Mouse (Mus musculus) neural tube, embryonic 10.5 days (tissue): ENCODE data around the gene Sgcd.

Experiments used
- DNase-seq: peaks from one replicate; pipeline ENCODE4 v3.0.0-alpha.2; 2017; ENCODE audit warnings: low spot score; ENCODE audit errors: extremely low spot score

The Sgcd gene

DNA sequence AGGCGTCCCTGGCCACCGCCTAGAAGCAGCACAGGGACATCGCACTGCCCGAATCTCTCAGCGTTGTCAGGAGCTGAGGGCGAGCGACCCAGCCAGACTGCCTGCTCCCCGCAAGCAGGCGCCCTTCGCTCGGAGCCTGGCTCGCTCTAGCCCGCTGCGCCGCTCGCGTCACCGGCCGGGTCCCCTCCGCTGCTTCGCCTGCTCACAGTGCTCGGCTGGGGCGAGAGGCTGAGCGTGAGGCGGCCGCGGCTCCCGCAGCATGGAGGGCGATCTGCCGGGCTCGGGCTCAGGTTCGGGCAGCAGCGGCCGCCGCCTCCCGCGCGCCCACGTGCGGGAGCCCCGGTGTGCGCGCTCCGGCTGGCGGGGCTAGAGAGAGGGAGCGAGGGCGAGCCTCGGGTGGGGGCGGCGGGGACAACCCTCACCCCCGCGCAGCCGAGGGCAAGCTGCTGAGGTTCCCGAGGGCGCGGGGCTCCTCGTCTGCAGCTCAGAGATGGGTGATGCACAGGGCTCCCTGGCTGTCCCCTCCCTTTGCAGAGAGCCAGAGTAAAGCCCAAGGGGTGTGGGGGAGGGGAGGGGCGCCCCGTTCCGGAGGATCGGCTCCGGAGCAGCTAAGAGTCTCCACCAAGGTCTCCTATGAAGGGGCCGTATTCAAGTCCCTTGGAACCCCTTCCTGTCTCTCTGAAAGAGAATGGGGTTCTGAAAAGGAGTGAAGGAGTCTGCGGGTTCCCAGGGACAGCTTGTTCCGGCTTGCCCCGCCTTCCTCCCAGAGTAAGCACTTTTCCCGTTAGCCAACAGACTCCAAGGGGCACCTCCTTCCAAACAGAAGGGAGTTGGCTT, at the start of gene Sgcd:
Gene Sgcd (minus strand): TSS at position 273 of the 837 bp plus-strand sequence.
- DNase-seq: peak; percentile 80

- DNase-seq: no peak
Measured at GRCm38 (mm10) chr11:48038051-48038450, 49.3 kb upstream of the Sgcd start.

GRCm38 (mm10) chr11:48012836-48013235, 24.1 kb upstream of the Sgcd start:
- DNase-seq: peak; percentile 19

GRCm38 (mm10) chr11:47988333-47988696, 454 bp downstream of the Sgcd start:
- no peak for DNase-seq

DNA sequence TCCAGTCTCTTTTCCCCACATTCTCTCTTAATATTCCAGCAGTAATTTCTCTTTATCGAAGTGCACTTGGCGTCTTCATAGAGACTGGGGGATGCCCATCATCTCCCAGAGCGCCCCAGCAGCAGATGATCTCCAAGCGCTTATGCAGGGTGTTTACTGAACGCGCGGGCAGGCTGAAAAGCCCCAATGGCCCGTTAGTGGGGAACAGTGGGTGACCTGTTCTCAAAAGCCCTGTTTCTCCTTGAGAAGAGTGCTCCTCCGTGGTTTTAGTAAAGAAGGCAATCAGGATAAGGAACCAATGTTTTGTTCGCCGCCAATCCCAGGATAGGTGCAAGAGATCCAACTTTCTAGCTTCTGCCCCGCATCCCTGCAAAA, 889 bp downstream of the Sgcd start:
- DNase-seq: no peak

DNA sequence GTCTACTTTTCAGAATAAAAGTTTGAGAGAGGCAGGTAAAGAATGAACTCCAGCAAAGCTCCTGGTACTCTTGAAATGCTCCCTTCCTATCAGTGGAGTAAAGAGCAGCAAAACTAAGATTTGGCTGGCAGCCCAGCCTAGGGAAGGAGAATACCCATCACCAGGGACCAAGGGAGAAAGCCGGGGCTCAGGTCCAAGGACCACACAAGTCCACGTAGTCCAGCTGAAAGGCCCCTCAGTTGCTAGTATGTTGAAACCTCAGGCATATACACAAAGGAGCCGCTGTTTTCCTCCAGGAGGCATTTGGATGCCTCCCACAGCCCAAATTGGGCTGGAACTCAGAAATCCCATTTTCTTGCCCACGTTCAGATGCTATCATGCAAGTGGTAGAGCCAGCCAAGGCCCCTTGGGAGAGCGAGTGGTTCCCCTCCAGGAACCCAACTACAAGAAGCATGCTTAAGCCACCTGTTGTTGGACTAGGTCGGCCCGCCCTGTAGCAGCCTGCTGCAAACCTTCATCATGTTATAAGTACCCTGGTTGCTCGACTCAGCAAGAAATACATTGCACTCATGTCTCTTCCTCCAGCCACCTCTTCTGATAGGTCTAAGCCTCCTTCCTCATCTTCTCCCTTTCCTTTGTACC, 1.4 kb downstream of the Sgcd start:
- DNase-seq: peak; percentile 14

DNA sequence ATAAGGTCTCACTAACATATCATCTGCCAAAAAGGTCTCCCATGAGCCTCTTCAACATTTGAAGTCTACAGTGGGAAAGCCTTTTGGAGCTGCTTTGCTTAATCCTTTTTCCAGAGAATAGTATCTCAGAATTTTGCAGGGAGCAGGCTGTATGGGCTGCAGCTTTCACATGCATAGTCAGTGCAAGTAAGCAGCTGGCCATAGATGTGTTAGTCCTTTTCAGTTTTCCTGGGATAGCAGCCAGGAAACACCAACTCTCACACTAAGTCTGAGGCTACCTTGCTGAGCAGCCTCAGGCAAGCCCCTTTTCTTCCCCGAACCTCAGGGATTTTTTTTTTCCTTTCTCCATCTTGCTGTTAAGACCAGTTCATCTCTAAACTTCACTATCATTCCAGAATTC, 6.6 kb downstream of the Sgcd start:
- DNase-seq: no peak

- DNase-seq: no peak
Measured at GRCm38 (mm10) chr11:47981108-47981507, 7.7 kb downstream of the Sgcd start.

GRCm38 (mm10) chr11:47953291-47953690, 35.5 kb downstream of the Sgcd start:
- no peak for DNase-seq

GRCm38 (mm10) chr11:47952366-47952765, 36.4 kb downstream of the Sgcd start:
- DNase-seq: no peak

- no peak for DNase-seq
Measured at GRCm38 (mm10) chr11:47939795-47940194, 49.0 kb downstream of the Sgcd start.

DNA sequence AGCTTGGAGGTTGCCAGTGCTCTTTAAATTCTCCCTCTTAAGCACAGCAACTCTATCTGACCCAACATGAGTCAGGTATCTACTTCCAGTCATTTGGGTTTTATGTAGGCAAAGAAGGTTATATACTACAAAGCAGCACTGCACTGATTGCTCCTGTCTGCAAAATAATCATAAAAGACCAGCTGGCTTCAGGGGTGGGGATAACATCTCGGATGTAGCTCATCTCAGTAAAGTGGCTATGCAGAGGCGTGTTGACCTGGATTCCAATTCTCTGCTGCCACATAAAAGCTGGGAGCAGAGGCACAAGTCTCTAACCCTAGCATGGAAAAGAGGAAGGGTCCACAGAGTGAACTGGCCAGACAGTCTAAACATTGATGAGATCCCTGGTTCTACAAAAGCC, 71.2 kb downstream of the Sgcd start:
- DNase-seq: no peak

- DNase-seq: no peak
Measured at GRCm38 (mm10) chr11:47891617-47892172, 97.1 kb downstream of the Sgcd start.

GRCm38 (mm10) chr11:47890315-47890714, 98.5 kb downstream of the Sgcd start:
- DNase-seq: no peak

GRCm38 (mm10) chr11:47885310-47885709, 103.5 kb downstream of the Sgcd start:
- DNase-seq: no peak

DNA sequence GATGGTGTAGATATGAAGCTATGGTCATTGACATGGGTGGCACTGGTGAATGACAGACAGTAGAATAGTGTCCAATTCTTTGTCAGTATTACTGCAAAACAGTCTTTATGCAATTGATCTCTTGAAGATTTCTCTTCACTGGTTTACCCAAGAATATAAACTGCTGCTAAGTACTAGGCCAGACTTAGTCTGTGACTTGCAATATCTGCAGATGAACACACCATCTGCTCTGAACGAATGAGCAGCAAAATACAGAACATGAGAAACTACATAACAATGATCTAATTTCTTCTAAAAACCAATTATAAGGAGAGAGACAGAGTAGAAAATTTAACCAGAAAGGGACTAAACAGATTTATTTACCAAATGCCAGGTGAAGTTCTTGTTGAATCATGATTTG, 105.2 kb downstream of the Sgcd start:
- no peak for DNase-seq

GRCm38 (mm10) chr11:47876633-47877170, 112.1 kb downstream of the Sgcd start:
- DNase-seq: no peak

DNA sequence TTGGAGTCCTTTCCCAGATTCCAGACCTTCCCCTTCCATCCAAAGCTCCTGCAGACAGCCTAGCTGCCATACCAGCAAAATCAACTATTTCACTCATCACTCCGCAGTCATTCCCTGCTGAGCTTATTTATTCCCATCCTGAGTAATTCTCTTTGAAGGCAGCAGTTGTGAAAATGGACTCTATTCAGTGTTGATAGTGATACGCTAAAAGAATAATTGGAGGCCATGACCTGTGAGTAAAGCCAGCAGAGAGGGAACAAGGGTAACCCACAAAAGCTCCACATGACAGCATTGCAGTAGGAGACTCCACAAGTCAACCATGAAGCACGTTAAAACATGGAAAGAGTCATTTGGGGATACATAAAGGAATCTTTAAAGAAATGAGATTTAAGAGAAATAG, 142.9 kb downstream of the Sgcd start:
- DNase-seq: peak; percentile 16

DNA sequence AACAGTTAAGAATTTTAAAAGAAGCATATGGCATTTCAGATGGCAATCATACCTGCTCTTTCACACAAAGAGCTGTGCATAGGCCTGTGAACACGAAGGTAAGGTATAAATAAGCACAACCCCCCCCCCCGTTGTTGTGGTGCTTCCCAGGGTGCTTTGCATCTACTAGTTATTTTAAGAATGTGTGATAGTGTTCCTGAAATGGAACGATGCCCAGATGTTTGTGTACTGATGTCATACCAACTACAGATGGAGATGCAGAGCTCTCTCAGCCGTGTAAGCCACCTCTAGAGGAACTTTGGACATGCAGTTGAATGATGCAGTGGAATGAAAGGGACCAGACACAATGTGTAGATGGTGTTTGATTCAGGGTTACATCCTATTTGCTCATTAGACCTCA, 155.5 kb downstream of the Sgcd start:
- DNase-seq: no peak

DNA sequence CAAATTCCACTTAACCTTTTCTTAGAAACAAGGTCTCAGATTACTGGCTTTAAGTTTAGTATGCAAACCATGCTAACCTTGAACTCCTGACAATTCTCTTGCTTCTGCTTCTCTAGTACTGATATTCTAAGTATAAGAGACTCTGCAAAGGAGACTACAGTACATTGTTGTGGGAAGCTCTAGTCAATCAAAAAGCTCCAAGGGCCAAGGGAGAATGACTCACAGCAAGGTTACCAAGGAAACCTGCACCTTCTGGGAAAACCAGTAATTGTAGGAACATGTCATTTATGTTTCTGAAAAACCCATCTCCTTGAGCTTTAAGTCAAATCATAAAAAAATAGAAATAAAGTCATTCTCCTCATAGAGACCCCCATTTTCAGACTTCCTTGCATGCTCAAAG, 178.5 kb downstream of the Sgcd start:
- DNase-seq: no peak

GRCm38 (mm10) chr11:47804101-47804715, 184.6 kb downstream of the Sgcd start:
- no peak for DNase-seq

DNA sequence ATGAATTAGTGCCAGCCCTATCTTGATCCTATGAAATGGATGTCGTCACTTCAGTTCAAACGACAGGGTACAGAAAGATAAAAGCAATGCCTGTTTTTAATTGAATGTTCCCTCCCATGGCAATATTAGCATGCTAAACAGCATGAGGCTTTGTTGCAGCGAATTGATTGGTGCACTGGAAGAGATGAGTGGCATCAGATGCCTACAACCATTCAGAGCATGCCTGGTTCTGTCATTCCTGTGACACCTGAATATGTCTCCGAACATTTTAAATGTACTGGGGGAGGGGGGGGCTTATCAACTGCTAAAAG, 210.9 kb downstream of the Sgcd start:
- DNase-seq: no peak
